Mouse (Mus musculus) spleen, adult 2 months (tissue): ENCODE data around the gene Arhgap31.

ENCODE experiments used
- CTCF ChIP-seq: fragments of 200-500 bp; IDR thresholded peaks from 2 replicates; pipeline ENCODE4 v1.5.1; 2011; ENCODE audit warnings: mild to moderate bottlenecking, inconsistent platforms; ENCODE audit not compliant: insufficient read depth, insufficient read length, insufficient replicate concordance; ENCODE audit errors: extremely low read depth
- POLR2A ChIP-seq: fragments of 200-500 bp; IDR thresholded peaks from 2 replicates; pipeline ENCODE4 v1.6.1; 2011; ENCODE audit warnings: low read depth, low read length, inconsistent platforms

DNA sequence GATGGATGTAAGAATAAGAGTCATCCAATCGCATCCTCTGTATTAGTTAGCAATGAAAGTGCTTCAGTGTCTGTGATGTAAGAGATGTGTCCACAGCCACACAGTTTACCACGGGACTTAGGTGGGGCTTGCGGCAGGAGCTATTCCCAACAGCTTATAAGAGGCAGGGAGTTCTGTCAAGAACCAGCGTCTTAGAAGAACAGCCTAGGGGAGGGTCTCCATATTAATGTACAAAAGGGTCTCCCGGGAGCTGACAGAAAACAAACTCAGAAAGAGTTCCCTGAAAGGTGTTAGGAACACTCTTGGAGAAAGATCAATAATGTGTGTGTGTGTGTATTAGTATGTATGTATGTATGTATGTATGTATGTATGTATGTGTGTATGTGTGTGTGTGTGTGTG is 60.4 kb downstream of the Arhgap31 start:
- TF ChIP-seq POLR2A (no peak), CTCF (no peak)
